Mouse (Mus musculus) left cerebral cortex, adult 2 months (tissue): Measurements from ENCODE around the gene Uggt2. TPM values are rescaled to one million over a fixed set of nuclear protein-coding genes. Genes with fewer than 3 reads are reported as not detected.

Experiments used
- DNase-seq, 2 experiments: peaks; one replicate each; pipeline ENCODE4 v3.0.0; 2021 to 2022; ENCODE audit warnings: low spot score in 2 of 2, mixed read lengths in 1 of 2; ENCODE audit errors: extremely low spot score in 1 of 2
- H3K27ac ChIP-seq: fragments of 200-600 bp; 2 replicates; pipeline ENCODE4 v1.8.1; 2022
- H3K4me3 ChIP-seq: fragments of 200-600 bp; 2 replicates; pipeline ENCODE4 v1.8.1; 2022
- CTCF ChIP-seq: fragments of 200-600 bp; IDR thresholded peaks from 2 replicates; pipeline ENCODE4 v1.8.1; 2022; ENCODE audit warnings: antibody characterized with exemption, mild to moderate bottlenecking, moderate library complexity
- intact Hi-C: fragments of 180-260 bp; cut with DNase I; formaldehyde crosslinking; loops from one replicate; pipeline ENCODE4 v1.15.1; 2025
- long read RNA-seq, 2 experiments: library from polyadenylated mRNA; stranded (forward); transcript quantifications; one replicate each; pipeline ENCODE4 v2.0.0; 2021; ENCODE audit warnings: borderline mapping rate in 2 of 2
- total RNA-seq, 2 experiments: library from RNA; stranded (reverse); gene quantifications; 2 replicates each; pipeline ENCODE4 v1.2.3; 2021

The Uggt2 gene
- 10 to 100 TPM; 29.2 to 33.8 TPM for total RNA-seq
- long read RNA-seq, experiment 1, full-length matches to known transcripts: 2 of 13 reads
- long read RNA-seq, experiment 1, partial matches to known transcripts: 4 of 13 reads
- long read RNA-seq, experiment 1, other reads (novel, unspliced or antisense): 7 of 13 reads
- long read RNA-seq, experiment 2, full-length matches to known transcripts: 3 of 12 reads
- long read RNA-seq, experiment 2, partial matches to known transcripts: 1 of 12 reads
- long read RNA-seq, experiment 2, other reads (novel, unspliced or antisense): 8 of 12 reads

DNA sequence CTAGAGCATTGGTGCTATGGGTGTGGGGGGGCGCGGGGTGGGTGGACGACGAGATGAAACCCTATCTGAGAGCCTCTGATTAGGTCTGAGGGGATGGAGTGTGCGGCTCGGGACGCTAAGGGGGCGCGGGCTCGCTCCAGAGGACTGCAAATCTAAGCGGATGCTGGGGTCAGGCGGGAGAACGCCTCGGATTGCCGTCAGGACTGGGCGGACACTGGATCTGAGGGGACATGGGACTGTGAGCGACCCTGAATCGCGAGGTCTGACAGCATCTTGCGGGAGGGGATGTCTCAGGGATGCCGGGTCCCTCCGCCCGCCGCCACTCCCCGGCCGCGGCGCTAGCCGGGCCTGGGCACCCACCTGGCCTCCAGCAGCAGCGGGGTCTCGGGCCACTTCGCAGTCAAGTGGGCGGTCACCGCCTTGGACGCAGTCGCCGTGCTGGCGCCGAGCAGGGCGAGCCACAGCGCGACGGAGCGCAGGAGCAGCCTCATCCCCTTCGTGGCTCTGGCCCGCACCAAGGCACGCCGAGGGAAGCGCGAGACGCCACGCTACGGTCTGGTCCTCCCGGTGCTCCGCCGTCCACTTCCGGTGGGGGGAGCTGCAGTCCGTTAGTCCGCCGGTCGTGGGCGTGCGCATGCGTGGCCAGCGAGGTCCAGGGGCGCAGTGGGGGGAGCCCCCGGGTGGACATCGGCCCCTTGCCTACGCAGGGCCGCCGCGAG, at the start of gene Uggt2:
Uggt2 (minus strand) TSS at position 580 of the 719 bp plus-strand sequence.
- intact Hi-C loops: loop anchor here (5.0 kb wide), 2 partner anchors 758 to 963 kb away; no protein-coding TSS in a partner anchor
- peak within 1 kb of the TSS; percentile 96 for H3K4me3 ChIP-seq
- peak; percentile 61 for TF ChIP-seq CTCF
- DNase-seq: peak; percentile 87 to 90
- H3K27ac ChIP-seq: peak within 1 kb of the TSS; percentile 95

GRCm38 (mm10) chr14:119139381-119139950, 40.2 kb upstream of the Uggt2 start:
- Histone ChIP-seq H3K27ac (peak overlapping the region; percentile 40; the same call in 1 of the 2 replicates), H3K4me3 (peak overlapping the region; percentile 69)
- TF ChIP-seq CTCF: no peak
- intact Hi-C loops: loop anchor here (5.0 to 10.0 kb wide), 2 partner anchors 495 to 718 kb away; no protein-coding TSS in a partner anchor
- DNase-seq: no peak

- peak overlapping the region; percentile 71 for H3K27ac ChIP-seq
- peak overlapping the region; percentile 69 for H3K4me3 ChIP-seq
- DNase-seq: peak in 1 of 2 experiments; percentile 18
- intact Hi-C loops: loop anchor here (5.0 to 10.0 kb wide), 2 partner anchors 496 to 719 kb away; no protein-coding TSS in a partner anchor
- TF ChIP-seq CTCF: no peak
Observed at GRCm38 (mm10) chr14:119138786-119139100, 39.5 kb upstream of the Uggt2 start.

- H3K27ac ChIP-seq: peak within 1 kb of the TSS; percentile 71
- intact Hi-C loops: loop anchor here (5.0 to 10.0 kb wide), 2 partner anchors 497 to 719 kb away; no protein-coding TSS in a partner anchor
- no peak for TF ChIP-seq CTCF
- DNase-seq: peak; percentile 22 to 28
- peak within 1 kb of the TSS; percentile 69 for H3K4me3 ChIP-seq
Observed at GRCm38 (mm10) chr14:119137906-119138785, 38.9 kb upstream of the Uggt2 start, which contains the start of gene Hs6st3. Gene Hs6st3, plus strand, starts transcription at chr14:119138341.

- intact Hi-C loops: loop anchor here (5.0 to 10.0 kb wide), 2 partner anchors 497 to 720 kb away; no protein-coding TSS in a partner anchor
- peak overlapping the region; percentile 71 for H3K27ac ChIP-seq
Observed at GRCm38 (mm10) chr14:119137512-119137905, 38.3 kb upstream of the Uggt2 start.

GRCm38 (mm10) chr14:119127330-119127729, 28.1 kb upstream of the Uggt2 start:
- no peak overlapping the region for H3K4me3 ChIP-seq
- no peak for DNase-seq
- TF ChIP-seq CTCF: no peak
- intact Hi-C loops: no loop called here
- H3K27ac ChIP-seq: no peak overlapping the region

More at GRCm38 (mm10) chr14:119137512-119137905, 38.3 kb upstream of the Uggt2 start:
- peak overlapping the region; percentile 69 for H3K4me3 ChIP-seq
- peak; percentile 35 for TF ChIP-seq CTCF
- peak; percentile 86 to 91 for DNase-seq

GRCm38 (mm10) chr14:119125840-119126239, 26.6 kb upstream of the Uggt2 start:
- intact Hi-C loops: no loop called here
- TF ChIP-seq CTCF: no peak
- Histone ChIP-seq H3K27ac (no peak overlapping the region), H3K4me3 (no peak overlapping the region)
- no peak for DNase-seq

GRCm38 (mm10) chr14:119124061-119124460, 24.8 kb upstream of the Uggt2 start:
- Histone ChIP-seq H3K27ac (no peak overlapping the region), H3K4me3 (no peak overlapping the region)
- intact Hi-C loops: loop anchor here (5.0 kb wide), 1 partner anchor 728 kb away; no protein-coding TSS in a partner anchor
- TF ChIP-seq CTCF: peak; percentile 48
- no peak for DNase-seq

- no peak for TF ChIP-seq CTCF
- no peak overlapping the region for H3K4me3 ChIP-seq
- H3K27ac ChIP-seq: no peak overlapping the region
- intact Hi-C loops: loop anchor here (5.0 kb wide), 1 partner anchor 729 kb away; no protein-coding TSS in a partner anchor
- DNase-seq: no peak
Observed at GRCm38 (mm10) chr14:119123582-119123981, 24.4 kb upstream of the Uggt2 start.

DNA sequence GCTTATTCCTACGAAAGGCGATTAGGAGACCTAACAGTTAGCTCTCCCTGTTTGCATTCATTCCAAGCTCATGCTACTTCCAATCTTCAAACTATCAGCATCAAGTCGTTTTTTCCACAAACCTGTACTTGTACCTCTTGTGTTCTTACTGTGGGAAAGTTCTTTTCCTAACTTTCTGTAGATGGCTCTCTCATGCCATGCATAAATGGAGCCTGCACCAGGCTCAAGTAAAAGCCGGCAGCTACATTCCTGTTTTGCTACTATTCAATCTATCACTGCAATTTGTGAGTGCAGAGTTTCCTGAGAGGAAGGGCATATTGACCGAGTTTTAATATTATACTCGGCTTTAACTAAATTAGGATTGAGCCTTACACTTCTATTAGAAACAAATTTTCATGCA, 13.3 kb upstream of the Uggt2 start:
- DNase-seq: no peak
- H3K27ac ChIP-seq: no peak overlapping the region
- intact Hi-C loops: loop anchor here (5.0 kb wide), 1 partner anchor 950 kb away; no protein-coding TSS in a partner anchor
- H3K4me3 ChIP-seq: no peak overlapping the region
- peak; percentile 35 for TF ChIP-seq CTCF

DNA sequence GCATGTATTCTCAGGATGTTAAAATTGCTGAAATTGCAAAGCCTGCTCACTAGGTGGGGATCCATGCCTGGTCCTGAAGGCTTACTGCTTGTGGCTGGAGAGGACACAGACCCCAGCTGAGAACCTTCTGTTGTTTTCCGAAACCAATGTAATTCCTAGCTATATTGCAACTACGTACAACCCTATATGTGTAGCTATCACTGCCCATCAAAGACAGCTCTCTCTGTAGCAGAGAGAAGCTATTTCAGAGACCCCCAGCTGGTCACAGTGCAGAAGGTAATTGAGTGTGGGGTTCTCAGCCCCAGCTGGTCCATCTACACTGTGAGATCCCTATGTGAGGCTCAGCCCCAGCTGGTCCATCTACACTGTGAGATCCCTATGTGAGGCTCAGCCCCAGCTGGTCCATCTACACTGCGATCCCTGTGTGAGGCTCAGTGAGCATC, 10.6 kb upstream of the Uggt2 start:
- Histone ChIP-seq H3K4me3 (no peak overlapping the region), H3K27ac (no peak overlapping the region)
- DNase-seq: no peak
- intact Hi-C loops: loop anchor here (5.0 kb wide), 1 partner anchor 953 kb away; no protein-coding TSS in a partner anchor
- peak; percentile 22 for TF ChIP-seq CTCF
